Mouse (Mus musculus): ENCODE data around the gene Zfp831. TPM values are rescaled to one million over a fixed set of nuclear protein-coding genes. Genes with fewer than 3 reads are reported as not detected.
A peak's percentile ranks its signal among the peaks of the same experiment; 100 is the strongest.

Zfp831 gene
- polyA plus RNA-seq, 1 experiment from 2014 or later = 0.03 TPM

- Histone ChIP-seq H3K27ac (ENCODE audit: low read length) (no peak overlapping the region), H3K4me1 (ENCODE audit: control insufficient read depth, insufficient read depth, low read length) (no peaks in the 10 kb centered on the region), H3K4me3 (ENCODE audit: low read depth, low read length) (no peak overlapping the region), H3K4me2 (replicated peaks; ENCODE audit: low read depth, low read length) (no peak overlapping the region), H3K36me3 (ENCODE audit: control insufficient read depth, insufficient read depth, low read length) (no peaks in the 10 kb centered on the region), H3K9me3 (ENCODE audit: control insufficient read depth, low read depth, low read length) (no peaks in the 10 kb centered on the region), H3K9ac (replicated peaks; ENCODE audit: low read depth, low read length) (no peak overlapping the region), H3K27me3 (ENCODE audit: control insufficient read depth, insufficient read depth, low read length) (no peaks in the 10 kb centered on the region)
- ATAC-seq (ENCODE audit: insufficient number of reproducible peaks, insufficient read depth, low FRiP score, low read depth) = no peak
- 83% methylated on average over 7 of the region's 7 CpGs for WGBS
Measured at GRCm38 (mm10) chr2:174603321-174603720, 40.0 kb upstream of the Zfp831 start.

- WGBS = 95% methylated on average over 1 of the region's 1 CpGs
- Histone ChIP-seq H3K27me3 (ENCODE audit: control insufficient read depth, insufficient read depth, low read length) (no peaks in the 10 kb centered on the region), H3K36me3 (ENCODE audit: control insufficient read depth, insufficient read depth, low read length) (no peaks in the 10 kb centered on the region), H3K4me1 (ENCODE audit: control insufficient read depth, insufficient read depth, low read length) (no peaks in the 10 kb centered on the region), H3K4me2 (replicated peaks; ENCODE audit: low read depth, low read length) (no peak overlapping the region), H3K4me3 (ENCODE audit: low read depth, low read length) (no peak overlapping the region), H3K9ac (replicated peaks; ENCODE audit: low read depth, low read length) (no peak overlapping the region), H3K27ac (ENCODE audit: low read length) (no peak overlapping the region), H3K9me3 (ENCODE audit: control insufficient read depth, low read depth, low read length) (no peaks in the 10 kb centered on the region)
- no peak for ATAC-seq (ENCODE audit: insufficient number of reproducible peaks, insufficient read depth, low FRiP score, low read depth)
Measured at GRCm38 (mm10) chr2:174605020-174605419, 38.3 kb upstream of the Zfp831 start.

DNA sequence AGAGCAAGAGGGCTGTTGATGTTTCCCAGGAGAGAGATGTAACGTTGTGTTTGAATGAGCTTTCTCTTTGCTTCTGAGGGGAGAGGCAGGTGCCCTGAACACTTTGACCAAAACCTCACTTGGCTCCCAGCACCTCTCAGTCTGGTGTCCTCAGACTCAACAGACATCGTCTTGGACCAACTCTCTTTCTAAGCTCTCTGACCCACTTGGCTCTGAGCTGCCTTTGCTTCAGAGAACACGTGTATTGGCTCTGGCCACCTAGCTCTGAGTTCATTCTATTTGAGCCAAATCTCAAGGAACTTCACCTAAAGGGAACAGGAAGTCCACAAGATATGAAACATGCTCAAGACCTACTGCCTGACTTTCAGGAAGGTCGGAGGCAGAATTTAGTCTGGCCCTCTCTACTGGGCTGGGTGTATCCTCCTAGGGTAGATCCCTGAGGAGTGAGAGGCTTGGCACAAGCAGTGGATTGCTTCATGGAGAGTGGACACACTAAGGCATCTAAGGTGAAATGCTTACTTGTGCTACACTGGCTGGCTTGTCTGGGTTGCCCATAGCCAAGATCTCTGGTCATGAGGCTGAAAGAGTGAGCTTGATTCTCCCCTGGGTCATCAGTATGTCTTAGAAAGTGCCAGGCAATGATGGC lies 37.8 kb upstream of the Zfp831 start:
- Histone ChIP-seq H3K9me3 (ENCODE audit: control insufficient read depth, low read depth, low read length) (no peaks in the 10 kb centered on the region), H3K27me3 (ENCODE audit: control insufficient read depth, insufficient read depth, low read length) (no peaks in the 10 kb centered on the region), H3K27ac (ENCODE audit: low read length) (no peak overlapping the region; the same call in 1 of the 2 replicates), H3K36me3 (ENCODE audit: control insufficient read depth, insufficient read depth, low read length) (no peaks in the 10 kb centered on the region), H3K4me1 (ENCODE audit: control insufficient read depth, insufficient read depth, low read length) (no peaks in the 10 kb centered on the region), H3K4me3 (ENCODE audit: low read depth, low read length) (no peak overlapping the region), H3K9ac (replicated peaks; ENCODE audit: low read depth, low read length) (no peak overlapping the region), H3K4me2 (replicated peaks; ENCODE audit: low read depth, low read length) (no peak overlapping the region)
- WGBS = 88% methylated on average over 4 of the region's 4 CpGs
- ATAC-seq (ENCODE audit: insufficient number of reproducible peaks, insufficient read depth, low FRiP score, low read depth) = no peak

DNA sequence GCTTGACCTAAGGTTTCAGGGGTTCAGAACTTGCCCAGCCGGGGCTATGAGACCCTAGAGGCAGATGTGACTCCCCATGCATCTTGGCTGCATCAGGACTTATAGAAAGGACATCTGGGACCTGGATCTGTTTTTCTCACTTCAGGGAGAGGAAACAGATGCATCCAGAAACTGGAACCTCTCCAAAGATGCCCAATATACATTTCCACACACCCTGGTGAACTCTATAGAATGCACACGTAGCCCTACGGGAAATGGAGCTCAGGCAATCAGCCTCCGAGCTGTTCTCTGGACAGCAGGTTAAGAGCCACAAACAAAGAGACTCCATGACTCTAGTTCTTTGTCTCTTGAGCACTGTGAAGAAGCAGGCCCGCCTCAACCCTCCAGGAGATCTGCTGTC lies 37.0 kb upstream of the Zfp831 start:
- Histone ChIP-seq H3K9ac (replicated peaks; ENCODE audit: low read depth, low read length) (no peak overlapping the region), H3K27me3 (ENCODE audit: control insufficient read depth, insufficient read depth, low read length) (no peaks in the 10 kb centered on the region), H3K27ac (ENCODE audit: low read length) (0 out of 2 replicates have a peak overlapping the region, but pooled peaks have one; percentile 6), H3K9me3 (ENCODE audit: control insufficient read depth, low read depth, low read length) (no peaks in the 10 kb centered on the region), H3K4me1 (ENCODE audit: control insufficient read depth, insufficient read depth, low read length) (no peaks in the 10 kb centered on the region), H3K4me3 (ENCODE audit: low read depth, low read length) (no peak overlapping the region), H3K36me3 (ENCODE audit: control insufficient read depth, insufficient read depth, low read length) (no peaks in the 10 kb centered on the region), H3K4me2 (replicated peaks; ENCODE audit: low read depth, low read length) (no peak overlapping the region)
- no peak for ATAC-seq (ENCODE audit: insufficient number of reproducible peaks, insufficient read depth, low FRiP score, low read depth)
- 78% methylated on average over 5 of the region's 5 CpGs for WGBS

DNA sequence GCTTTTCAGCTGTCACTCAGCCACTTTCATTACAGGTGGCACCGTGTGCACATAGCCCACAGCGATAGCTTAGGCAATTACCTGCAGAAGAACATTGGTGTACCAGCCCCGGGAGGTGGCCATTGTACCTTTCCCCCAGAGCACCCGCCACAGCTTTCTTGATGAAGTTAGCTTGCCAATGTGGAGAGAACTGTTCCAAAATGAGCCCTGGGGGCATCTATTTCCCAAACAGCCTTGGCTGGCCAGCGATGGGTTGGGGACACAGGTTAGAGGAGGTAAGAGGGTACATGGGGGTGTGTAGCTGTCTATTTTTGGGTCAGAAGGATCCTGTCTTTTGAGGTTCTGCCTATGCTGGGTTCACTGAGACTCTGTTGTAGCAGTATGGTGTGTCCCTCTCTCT lies 33.4 kb upstream of the Zfp831 start:
- no peaks in the 10 kb centered on the region for H3K9me3 ChIP-seq (ENCODE audit: control insufficient read depth, low read depth, low read length)
- H3K4me2 ChIP-seq (replicated peaks; ENCODE audit: low read depth, low read length) = no peak overlapping the region
- no peak overlapping the region for H3K4me3 ChIP-seq (ENCODE audit: low read depth, low read length)
- no peak overlapping the region for H3K27ac ChIP-seq (ENCODE audit: low read length)
- H3K36me3 ChIP-seq (ENCODE audit: control insufficient read depth, insufficient read depth, low read length) = no peaks in the 10 kb centered on the region
- no peaks in the 10 kb centered on the region for H3K27me3 ChIP-seq (ENCODE audit: control insufficient read depth, insufficient read depth, low read length)
- H3K4me1 ChIP-seq (ENCODE audit: control insufficient read depth, insufficient read depth, low read length) = no peaks in the 10 kb centered on the region
- no peak for ATAC-seq (ENCODE audit: insufficient number of reproducible peaks, insufficient read depth, low FRiP score, low read depth)
- no peak overlapping the region for H3K9ac ChIP-seq (replicated peaks; ENCODE audit: low read depth, low read length)
- WGBS = 84% methylated on average over 5 of the region's 5 CpGs

DNA sequence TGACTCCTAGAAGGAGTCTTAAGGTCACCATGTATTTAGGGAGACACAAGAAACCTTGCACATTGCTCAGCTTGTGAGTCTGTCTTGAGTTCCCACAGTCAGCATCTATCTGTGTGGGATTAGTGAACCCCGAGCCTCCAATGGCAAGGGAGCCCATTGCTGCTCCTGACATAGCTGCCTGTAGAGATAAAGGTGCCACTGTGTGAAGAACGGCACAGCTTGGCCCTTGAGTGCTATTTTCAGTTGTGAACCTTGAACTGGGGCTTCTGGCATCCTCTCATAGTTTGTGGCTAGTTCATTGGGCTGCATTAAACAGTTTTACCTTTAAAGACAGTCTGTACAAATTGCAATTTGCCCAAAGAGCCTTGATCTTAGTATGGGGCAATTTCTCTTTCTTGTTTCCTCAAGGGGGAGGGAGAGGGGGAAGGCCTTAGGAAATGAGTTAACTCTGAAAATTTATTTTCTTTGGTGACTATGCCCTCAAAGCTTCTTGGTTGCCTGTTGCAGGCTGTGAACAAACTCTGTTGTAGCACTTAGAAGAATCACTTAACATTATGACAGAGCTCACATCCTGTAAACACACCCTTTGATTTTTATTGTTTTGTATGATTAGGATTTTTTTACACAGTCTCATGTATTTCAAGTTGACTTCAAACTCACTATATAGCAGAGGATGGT lies 30.8 kb upstream of the Zfp831 start:
- Histone ChIP-seq H3K27me3 (ENCODE audit: control insufficient read depth, insufficient read depth, low read length) (no peaks in the 10 kb centered on the region), H3K4me3 (ENCODE audit: low read depth, low read length) (no peak overlapping the region), H3K9me3 (ENCODE audit: control insufficient read depth, low read depth, low read length) (no peaks in the 10 kb centered on the region), H3K36me3 (ENCODE audit: control insufficient read depth, insufficient read depth, low read length) (no peaks in the 10 kb centered on the region), H3K9ac (replicated peaks; ENCODE audit: low read depth, low read length) (no peak overlapping the region), H3K4me2 (replicated peaks; ENCODE audit: low read depth, low read length) (no peak overlapping the region), H3K27ac (ENCODE audit: low read length) (no peak overlapping the region), H3K4me1 (ENCODE audit: control insufficient read depth, insufficient read depth, low read length) (no peaks in the 10 kb centered on the region)
- ATAC-seq (ENCODE audit: insufficient number of reproducible peaks, insufficient read depth, low FRiP score, low read depth) = no peak
- WGBS = 69% methylated on average over 2 of the region's 2 CpGs

GRCm38 (mm10) chr2:174613221-174613620 lies 30.1 kb upstream of the Zfp831 start:
- H3K27ac ChIP-seq (ENCODE audit: low read length) = no peak overlapping the region

DNA sequence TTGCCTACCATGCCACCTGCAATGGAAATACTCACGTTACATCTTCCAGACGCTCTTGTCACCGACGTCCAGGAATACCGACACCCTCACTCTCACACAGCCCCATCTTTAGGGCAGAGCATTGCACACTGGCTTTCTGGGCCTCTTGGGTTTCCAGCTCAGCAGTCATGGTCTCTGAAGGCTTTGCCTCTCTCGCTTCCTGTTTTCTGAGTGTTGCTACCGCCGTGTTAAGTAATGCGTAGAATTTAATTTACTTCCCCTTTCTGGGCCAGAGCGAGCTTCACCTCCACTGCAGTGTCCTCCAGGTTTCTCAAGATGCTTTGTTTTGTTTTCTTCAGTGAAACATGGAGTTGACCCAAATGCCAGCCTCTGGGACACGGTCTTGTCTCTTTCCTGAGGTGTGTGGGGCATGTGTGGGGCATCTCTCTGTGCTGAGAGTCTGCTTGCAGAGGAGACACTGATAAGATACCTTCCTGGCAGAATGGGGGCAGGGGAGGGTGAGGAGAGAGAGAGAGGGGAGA lies 29.4 kb upstream of the Zfp831 start:
- Histone ChIP-seq H3K27me3 (ENCODE audit: control insufficient read depth, insufficient read depth, low read length) (no peaks in the 10 kb centered on the region), H3K4me1 (ENCODE audit: control insufficient read depth, insufficient read depth, low read length) (no peaks in the 10 kb centered on the region), H3K27ac (ENCODE audit: low read length) (no peak overlapping the region), H3K9me3 (ENCODE audit: control insufficient read depth, low read depth, low read length) (no peaks in the 10 kb centered on the region), H3K4me2 (replicated peaks; ENCODE audit: low read depth, low read length) (no peak overlapping the region), H3K9ac (replicated peaks; ENCODE audit: low read depth, low read length) (no peak overlapping the region), H3K4me3 (ENCODE audit: low read depth, low read length) (no peak overlapping the region), H3K36me3 (ENCODE audit: control insufficient read depth, insufficient read depth, low read length) (no peaks in the 10 kb centered on the region)
- ATAC-seq (ENCODE audit: insufficient number of reproducible peaks, insufficient read depth, low FRiP score, low read depth) = no peak
- 80% methylated on average over 11 of the region's 11 CpGs for WGBS

More at GRCm38 (mm10) chr2:174613221-174613620, 30.1 kb upstream of the Zfp831 start:
- WGBS = 80% methylated on average over 8 of the region's 8 CpGs
- Histone ChIP-seq H3K9ac (replicated peaks; ENCODE audit: low read depth, low read length) (no peak overlapping the region), H3K27me3 (ENCODE audit: control insufficient read depth, insufficient read depth, low read length) (no peaks in the 10 kb centered on the region), H3K36me3 (ENCODE audit: control insufficient read depth, insufficient read depth, low read length) (no peaks in the 10 kb centered on the region), H3K4me2 (replicated peaks; ENCODE audit: low read depth, low read length) (no peak overlapping the region), H3K4me1 (ENCODE audit: control insufficient read depth, insufficient read depth, low read length) (no peaks in the 10 kb centered on the region), H3K9me3 (ENCODE audit: control insufficient read depth, low read depth, low read length) (no peaks in the 10 kb centered on the region), H3K4me3 (ENCODE audit: low read depth, low read length) (no peak overlapping the region)
- no peak for ATAC-seq (ENCODE audit: insufficient number of reproducible peaks, insufficient read depth, low FRiP score, low read depth)

Data from stomach, embryonic 14.5 days (tissue).